Mouse (Mus musculus) frontal cortex, postnatal 10 days (tissue): Measurements from ENCODE around the gene Gm960.
A peak's percentile ranks its signal among the peaks of the same experiment; 100 is the strongest.

Experiments used
- DNase-seq, 2 experiments: peaks; one replicate each; pipeline ENCODE4 v3.0.0; 2022; ENCODE audit warnings: low spot score in 2 of 2, mixed read lengths in 1 of 2

Gm960 gene

GRCm38 (mm10) chr19:4698205-4698677 is at the start of gene Gm960:
Gene Gm960, minus strand, starts transcription at chr19:4698668.
- DNase-seq = peak; percentile 64 to 80

GRCm38 (mm10) chr19:4747631-4748312 is 49.3 kb upstream of the Gm960 start:
- DNase-seq = no peak

GRCm38 (mm10) chr19:4746611-4747010 is 48.1 kb upstream of the Gm960 start:
- no peak for DNase-seq

- DNase-seq = no peak
These were observed 47.2 kb upstream of the Gm960 start for GRCm38 (mm10) chr19:4745681-4746080.

- no peak for DNase-seq
These were observed 46.6 kb upstream of the Gm960 start for GRCm38 (mm10) chr19:4745057-4745456.

GRCm38 (mm10) chr19:4744026-4744425 is 45.6 kb upstream of the Gm960 start:
- DNase-seq = no peak

- DNase-seq = no peak
These were observed 45.1 kb upstream of the Gm960 start for GRCm38 (mm10) chr19:4743524-4743923.

GRCm38 (mm10) chr19:4742229-4742628 is 43.8 kb upstream of the Gm960 start:
- DNase-seq = no peak

GRCm38 (mm10) chr19:4741482-4741881 is 43.0 kb upstream of the Gm960 start:
- no peak for DNase-seq

- no peak for DNase-seq
These were observed 41.3 kb upstream of the Gm960 start for GRCm38 (mm10) chr19:4739762-4740161.

- DNase-seq = no peak
These were observed 40.6 kb upstream of the Gm960 start for GRCm38 (mm10) chr19:4739053-4739452.

GRCm38 (mm10) chr19:4737866-4738265 is 39.4 kb upstream of the Gm960 start:
- DNase-seq = no peak

- no peak for DNase-seq
These were observed 34.6 kb upstream of the Gm960 start for GRCm38 (mm10) chr19:4733052-4733451.

- no peak for DNase-seq
These were observed 30.7 kb upstream of the Gm960 start for GRCm38 (mm10) chr19:4729186-4729585.

- DNase-seq = no peak
These were observed 22.3 kb upstream of the Gm960 start for GRCm38 (mm10) chr19:4720671-4721244.

- no peak for DNase-seq
These were observed 21.6 kb upstream of the Gm960 start for GRCm38 (mm10) chr19:4720112-4720511.

- no peak for DNase-seq
These were observed 20.9 kb upstream of the Gm960 start for GRCm38 (mm10) chr19:4719351-4719764.

GRCm38 (mm10) chr19:4718716-4719115 is 20.2 kb upstream of the Gm960 start:
- DNase-seq = no peak

- no peak for DNase-seq
These were observed 18.8 kb upstream of the Gm960 start for GRCm38 (mm10) chr19:4717281-4717680.

- DNase-seq = no peak
These were observed 18.3 kb upstream of the Gm960 start for GRCm38 (mm10) chr19:4716756-4717155.

- DNase-seq = no peak
These were observed 15.4 kb upstream of the Gm960 start for GRCm38 (mm10) chr19:4713886-4714285.

GRCm38 (mm10) chr19:4712781-4713526 is 14.5 kb upstream of the Gm960 start:
- DNase-seq = no peak
